Mouse (Mus musculus): ENCODE measurements around the gene Galnt7.

Galnt7 gene

DNA sequence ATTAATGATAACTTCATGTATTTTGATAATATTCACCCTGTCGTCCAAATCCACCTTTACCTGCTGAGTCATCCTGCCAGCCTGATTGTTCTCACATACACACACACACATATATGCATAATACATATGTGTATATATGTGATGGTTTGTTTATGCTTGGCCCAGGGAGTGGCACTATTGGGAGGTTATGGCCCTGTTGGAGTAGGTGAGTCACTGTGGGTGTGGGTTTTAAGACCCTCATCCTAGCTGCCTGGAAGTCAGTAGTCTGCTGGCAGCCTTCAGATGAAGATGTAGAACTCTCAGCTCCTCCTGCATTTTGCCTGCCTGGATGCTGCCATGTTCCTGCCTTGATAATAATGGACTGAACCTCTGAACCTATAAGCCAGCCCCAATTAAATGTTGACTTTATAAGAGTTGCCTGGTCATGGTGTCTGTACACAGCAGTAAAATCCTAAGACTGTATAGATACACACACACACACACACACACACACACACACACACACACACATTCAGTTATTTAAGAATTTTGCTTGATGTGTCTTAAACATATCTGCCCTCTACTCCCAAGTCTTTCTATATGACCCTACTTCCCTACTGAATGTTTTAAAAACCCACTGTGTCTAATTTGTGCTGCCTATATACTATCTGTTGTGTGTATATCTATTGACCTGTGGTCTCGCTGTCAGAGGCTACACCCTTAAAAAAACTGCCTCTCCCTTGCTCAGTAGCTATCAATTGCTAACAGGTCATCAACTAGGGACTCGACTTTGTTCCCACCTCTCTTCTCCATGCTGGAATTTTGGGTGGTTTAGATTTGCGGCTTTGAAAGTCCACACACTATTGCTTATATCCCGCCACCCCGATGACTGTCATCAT lies 23.8 kb downstream of the Galnt7 start:
- no peak for DNase-seq (ENCODE audit: low spot score in 2 of 2)

DNA sequence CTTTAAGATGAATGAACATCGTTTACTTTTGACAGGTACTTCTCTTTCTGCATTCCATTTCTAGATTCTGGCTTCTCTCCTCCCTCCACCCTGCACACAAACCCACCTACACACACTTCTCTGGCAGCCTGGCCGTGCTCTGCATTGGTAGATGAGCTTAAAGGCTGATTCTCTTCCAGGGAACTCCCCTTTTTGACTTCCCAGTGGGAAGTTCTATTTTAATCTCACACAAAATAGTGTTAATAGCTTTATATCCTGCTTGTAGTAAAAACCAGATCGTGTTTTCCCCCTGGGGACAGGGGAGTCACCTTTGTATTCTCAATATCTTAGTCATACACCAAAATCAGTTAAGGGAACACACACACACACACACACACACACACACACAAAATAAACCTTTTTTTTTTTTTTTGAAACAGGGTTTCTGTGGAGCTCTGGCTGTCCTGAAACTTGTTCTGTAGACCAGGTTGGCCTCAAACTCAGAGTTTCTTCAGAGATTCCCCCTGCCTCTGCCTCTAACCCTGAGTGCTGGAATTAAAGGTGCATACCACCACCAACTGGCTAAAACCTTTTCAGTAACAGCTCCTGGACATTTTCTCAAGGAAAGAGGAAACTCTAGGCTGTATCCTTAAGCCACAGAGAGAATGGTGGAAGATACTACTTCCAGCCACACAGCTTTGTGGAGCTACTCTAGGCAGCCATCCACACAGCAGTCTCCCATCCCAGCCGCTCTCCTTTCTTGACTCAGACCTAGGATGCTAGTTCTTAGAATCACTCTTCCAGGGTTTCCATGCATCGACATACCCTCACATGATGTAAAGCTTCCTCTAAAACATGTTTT lies 24.7 kb downstream of the Galnt7 start:
- peak; percentile 14 to 64 for DNase-seq (ENCODE audit: low spot score in 2 of 2)

DNA sequence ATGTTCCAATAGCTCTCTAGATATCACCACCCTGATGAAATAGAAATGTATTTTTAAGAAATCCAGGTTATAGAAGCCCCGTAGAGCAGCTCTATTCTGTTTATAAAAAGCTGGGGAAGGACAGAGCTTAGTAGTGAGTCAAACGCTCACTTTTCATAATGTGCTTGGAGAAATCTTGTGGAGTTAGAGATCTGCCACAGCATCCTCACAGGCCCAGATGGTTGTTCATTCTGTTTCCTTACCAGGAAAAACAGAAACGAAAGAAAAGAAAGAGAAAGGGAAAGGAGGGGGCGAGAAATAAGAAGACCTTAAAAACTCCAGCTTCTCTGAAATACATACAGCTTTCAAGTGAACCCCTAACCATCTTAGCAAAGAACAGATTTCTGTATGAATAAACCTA lies 28.9 kb downstream of the Galnt7 start:
- DNase-seq (ENCODE audit: low spot score in 2 of 2): no peak

DNA sequence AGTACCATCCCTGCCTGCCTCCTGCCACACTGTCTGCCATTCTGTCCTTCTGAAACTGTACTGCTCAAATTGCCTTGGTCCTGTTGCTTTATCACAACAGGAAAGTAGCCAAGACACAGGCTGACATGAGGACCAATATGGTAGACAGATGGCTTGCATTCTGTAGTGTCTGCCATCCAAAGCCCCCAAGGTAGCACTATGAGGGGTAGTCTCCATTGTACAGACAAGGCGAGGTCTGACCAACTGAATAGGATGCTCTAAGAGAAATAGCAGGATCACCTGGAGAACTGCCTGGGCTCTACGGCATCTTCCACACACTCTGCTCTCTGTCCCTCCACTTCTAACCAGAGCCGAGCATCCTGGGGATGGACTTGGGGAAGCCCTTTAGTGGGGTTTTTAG lies 29.8 kb downstream of the Galnt7 start:
- DNase-seq (ENCODE audit: low spot score in 2 of 2): no peak

DNA sequence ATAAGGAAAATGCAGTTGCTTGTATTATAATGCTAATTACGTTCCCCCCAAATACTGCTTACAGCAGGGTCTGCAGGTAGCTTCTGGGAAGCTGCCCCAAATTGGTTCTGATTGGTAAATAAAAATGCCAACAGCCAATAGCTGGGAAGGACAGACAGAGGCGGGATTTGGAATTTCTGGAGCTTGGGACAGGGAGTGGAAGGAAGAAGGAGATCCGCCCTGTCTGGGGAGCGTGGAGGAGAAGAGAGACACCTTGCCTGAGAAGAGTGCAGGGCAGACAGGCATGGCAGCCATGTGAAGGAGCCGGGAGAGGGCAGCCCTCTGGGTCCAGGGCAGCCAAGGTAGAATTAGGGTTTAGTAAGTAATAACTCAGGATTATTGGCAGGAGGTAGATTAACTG lies 35.9 kb downstream of the Galnt7 start:
- DNase-seq (ENCODE audit: low spot score in 2 of 2): no peak

DNA sequence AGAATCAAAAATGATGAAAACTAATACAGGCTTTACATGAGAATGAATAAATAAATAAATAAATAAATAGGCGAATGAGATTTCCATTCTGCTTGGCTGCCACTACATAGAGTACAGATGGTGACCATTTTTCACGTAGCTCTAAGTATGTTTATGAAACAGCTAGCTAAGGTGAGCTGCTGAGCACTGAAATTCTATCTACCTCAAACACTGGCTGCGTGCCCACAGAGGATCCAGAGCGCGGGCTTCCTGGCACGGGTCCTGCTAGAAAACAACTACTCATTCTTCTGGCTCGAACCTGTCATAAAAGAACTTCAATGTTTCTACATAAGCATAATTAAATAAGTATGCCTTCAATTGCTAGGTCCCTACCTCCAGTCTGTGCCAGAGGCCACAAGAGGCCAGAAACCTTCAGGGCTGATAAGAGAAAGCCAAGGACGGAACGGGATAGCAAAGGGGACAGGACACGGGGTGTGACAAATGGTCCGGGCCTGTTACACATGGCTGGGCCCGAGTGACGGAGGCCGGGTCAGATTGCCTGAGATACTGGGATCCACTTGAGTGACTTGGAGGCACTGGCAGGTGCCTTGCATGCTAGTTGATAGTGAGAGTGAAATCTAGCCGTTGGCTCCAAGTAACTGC lies 37.7 kb downstream of the Galnt7 start:
- DNase-seq (ENCODE audit: low spot score in 2 of 2): no peak

DNA sequence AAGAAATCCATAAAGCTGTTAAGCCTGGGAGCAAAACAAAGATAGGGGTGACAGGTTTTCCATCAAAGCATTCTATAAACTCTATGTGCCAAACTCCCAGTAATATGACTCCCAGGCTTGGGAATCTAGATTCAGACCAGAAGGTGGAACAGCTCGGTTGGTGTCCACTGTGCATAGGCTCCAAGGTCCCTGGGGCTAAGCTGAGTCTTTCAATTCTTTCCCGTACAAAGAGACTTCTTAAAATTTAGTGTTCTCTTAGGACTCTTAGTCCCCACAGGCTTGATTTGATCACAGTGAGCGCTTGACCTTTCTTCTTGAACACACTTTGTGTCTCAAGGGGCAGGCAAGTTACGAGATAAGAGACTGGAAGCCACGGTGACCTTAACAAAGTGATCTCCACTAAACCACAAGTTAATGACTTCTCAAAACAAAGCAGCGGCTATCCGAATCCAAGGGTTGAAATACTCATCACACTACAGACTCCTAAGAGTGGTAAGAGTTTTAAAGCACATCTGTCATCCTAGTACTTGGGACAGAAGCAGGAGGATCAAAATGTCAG lies 41.3 kb downstream of the Galnt7 start:
- DNase-seq (ENCODE audit: low spot score in 2 of 2): no peak

DNA sequence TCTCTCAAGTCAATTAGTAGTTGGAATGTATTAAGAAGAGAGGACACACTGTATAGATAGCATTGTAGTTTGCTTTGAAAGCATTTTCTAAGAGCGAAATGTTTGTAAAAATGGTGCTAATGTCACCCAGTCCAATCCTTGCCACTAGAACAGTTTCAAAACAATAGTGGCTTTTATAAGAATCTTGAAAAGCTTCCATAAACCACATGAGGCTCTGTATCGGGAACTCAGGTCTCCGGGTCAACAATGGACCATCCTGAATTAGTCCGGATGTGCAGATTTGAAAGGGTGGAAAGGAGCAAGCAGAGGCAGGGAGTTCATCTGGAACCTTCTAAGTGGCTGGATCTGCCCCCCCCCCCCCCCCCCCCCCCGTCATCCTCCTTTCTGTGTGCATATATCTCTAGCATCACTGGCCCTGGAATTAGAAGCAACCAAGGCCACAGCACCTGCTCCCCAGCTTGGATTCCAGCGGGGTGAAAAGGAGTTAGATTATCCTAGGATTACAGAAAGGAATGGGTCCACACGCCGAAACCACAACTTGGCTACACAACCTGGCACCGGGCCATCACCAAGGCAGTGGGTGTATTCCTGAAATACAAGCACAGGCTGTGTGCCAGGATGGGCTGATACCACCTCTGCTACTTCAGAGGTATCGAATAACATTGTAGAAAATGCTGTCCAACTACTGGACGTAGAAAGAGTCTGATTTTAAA lies 42.0 kb downstream of the Galnt7 start:
- peak; percentile 37 to 43 for DNase-seq (ENCODE audit: low spot score in 2 of 2)

DNA sequence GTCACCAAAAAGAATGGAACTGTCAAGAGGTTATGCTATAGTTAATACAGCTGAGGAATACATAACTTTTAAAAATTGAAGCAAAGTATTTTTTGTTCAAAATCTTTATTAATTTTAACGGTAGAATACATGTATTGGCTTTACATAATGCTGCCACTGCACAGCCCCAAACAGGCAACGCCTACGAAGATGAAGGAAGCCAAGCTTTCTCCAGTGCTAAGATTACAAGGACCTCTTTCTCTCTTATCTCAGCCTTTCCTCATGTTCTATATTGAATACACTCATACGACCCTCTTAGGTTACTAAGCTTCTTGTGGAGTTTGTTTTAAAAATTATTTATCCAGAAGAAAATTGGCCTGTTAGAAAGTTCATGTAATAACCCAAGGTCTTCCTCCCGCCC lies 50.3 kb downstream of the Galnt7 start:
- DNase-seq (ENCODE audit: low spot score in 2 of 2): no peak

DNA sequence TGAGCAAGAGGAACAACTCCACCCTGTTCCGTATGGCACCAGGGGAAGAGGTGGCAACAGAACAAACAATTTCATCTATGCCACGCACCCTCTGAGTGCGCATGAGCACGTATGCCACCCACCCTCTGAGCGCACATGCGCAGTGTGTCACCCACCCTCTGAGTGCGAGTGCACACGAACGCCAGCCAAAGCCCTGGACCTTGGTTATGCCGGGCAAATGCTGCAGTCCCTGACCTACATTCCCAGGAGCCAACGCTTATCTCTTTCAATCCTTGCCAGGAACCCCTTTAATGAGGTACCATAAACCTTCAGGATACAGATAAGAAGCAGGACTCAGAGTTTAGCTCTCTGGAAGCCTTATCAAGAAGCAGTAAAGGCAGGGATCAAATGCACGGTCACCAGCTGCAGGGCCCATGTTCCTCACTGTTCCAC lies 50.8 kb downstream of the Galnt7 start:
- DNase-seq (ENCODE audit: low spot score in 2 of 2): no peak

DNA sequence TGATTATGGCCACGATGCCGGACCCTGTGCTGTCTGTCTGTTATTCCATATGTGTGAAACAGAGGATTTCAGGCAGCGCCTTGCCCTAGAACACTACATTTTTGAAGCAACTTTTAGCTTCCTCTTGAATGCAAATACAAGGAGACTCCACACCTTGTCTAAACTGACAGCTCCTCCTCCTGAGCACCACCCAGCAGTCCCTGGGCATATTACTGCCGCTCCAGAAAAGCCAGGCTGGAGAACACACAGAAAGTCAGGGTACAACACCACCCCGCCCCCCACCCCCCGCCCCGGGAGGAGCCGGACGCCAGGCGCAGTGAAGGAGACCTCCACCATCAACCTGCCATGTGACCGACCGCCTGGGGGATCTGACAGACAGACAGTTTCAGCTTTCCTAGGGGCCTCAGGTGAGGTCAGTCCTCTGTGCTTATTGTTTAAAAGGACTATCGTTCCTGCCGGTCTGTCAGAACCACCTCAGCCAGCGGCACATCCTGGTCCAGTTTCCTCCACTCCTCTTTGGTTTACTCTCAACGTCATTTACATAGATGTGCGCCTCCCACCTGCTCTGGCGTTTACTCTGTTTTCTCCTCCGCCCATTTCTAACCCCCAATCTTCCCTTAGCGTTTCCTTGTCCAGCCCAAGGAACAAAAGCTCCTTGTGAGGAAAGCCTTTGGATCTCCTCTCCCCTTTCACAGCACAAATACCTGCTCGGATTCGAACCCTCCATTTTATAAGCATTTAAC lies 52.8 kb downstream of the Galnt7 start:
- DNase-seq (ENCODE audit: low spot score in 2 of 2): no peak

DNA sequence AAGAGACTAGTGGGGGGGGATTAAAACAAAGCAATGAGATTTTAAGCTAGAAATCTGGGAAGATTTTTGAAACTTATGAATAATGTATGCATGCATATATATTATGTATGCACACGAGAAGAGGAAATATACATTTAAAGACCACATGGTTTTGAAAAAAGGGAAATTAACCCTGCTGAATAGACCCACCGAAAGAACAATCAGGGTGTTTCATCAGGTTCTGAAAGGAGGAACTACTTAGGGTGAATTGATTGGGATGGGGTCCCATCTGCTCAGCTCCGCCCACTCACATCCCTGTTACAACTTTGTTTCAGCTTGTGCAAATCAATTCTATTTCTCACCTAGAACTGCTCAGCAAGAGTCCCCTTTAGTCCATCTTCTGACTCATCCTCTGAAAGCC lies 57.0 kb downstream of the Galnt7 start:
- DNase-seq (ENCODE audit: low spot score in 2 of 2): no peak

DNA sequence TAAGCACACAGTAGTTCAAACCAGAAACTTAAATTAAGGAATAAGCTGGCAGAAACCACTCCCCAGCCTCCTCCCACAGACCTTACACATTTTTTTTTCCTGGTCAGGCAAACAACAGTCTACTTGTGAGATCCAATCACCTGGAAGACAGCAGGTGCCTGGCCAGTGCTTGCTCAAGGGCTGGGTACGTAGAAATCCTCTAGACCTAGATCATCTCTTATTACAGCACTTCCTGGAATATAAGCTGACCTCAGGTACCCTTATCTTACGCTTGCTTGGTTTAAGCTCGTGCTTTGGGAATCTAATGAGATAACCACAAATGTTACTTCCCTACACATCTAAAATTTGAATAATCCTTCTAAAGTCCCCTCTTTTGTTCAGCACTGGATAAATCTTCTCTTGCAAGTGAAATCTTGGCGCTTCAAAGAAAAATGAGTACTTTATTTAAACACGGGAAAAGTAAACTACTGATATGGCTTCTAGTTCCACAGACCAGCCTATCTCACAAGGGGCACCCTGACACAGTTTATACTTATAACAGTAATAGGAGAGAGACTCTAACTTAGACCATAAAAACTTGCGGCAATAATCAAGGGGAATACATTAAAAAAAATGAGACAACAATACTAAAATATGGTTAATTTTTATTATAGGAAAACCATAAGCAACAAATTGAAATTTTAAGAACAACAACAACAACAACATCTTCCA lies 58.5 kb downstream of the Galnt7 start:
- no peak for DNase-seq (ENCODE audit: low spot score in 2 of 2)

DNA sequence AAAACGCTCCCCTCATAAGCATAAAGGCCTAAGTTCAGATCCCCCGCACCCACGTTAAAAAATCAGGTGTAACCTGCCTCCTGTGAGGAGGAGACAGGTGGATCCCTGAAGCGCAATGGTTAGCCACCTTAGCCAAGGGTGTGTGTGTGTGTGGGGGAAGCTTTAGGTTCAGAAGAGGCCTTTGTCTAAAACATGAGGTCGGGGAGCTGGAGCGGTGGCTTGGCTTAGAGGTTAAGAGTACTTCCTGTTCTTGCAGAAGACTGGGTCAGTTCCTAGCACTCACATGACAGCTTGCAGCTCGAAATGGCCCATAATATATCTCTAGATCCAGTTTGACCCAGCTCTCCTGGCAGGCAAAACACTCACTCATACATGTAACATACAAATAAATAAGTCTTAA lies 60.2 kb downstream of the Galnt7 start:
- no peak for DNase-seq (ENCODE audit: low spot score in 2 of 2)

DNA sequence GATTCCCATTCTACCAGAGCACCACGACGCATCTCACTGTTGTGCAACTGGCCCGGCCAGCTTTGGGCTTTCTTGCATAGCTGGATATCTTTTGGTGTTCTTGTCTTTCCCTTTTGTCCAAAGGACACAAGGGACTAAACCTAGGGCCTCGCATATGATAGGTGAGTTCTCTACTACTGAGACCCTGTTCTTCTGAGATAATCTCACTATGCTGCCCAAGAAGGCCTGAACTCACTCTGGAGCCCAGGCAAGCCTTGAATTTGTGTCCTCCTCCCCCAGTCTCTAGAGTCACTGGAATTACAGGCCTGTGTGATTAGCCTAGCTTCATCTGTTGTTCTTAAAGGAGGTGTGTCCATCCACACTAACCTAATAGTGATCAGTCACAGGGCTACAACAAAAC lies 61.2 kb downstream of the Galnt7 start:
- no peak for DNase-seq (ENCODE audit: low spot score in 2 of 2)

DNA sequence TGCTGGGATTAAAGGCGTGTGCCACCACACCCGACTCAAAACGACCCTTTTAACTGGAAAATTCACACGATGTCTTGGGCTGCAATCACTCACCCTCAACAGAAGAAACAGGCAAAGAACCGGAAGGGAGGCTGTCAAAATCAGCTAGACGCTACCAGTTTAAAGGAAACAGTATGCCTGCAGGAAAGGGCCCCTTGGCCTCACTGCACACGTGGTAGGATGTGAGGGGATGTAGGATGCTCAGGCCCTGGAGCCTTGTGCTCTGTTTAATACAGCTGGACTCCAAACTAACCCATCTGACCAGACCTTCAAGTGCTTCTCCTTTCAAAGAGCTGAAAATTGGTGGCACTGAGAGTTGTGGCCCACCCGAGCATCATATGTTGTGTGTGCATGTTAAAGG lies 62.8 kb downstream of the Galnt7 start:
- DNase-seq (ENCODE audit: low spot score in 2 of 2): no peak

DNA sequence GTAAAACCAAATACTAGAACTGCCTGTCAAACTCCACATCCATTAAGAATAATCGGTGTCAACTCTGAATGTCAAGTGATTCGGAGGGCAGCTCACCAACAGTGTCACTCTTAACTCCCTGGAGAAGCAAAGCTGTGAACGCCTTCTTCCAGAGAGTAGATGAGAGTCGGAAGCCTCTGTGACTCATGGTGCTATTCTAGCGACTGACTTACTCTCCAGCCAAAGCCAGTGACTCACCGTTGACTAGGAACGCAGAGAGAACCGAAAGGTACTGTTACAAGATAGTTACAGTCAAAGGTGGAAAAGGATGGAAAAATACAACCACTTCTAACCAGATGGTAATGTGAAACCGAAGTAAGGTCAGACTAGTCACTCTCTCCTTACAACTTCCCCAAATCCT lies 63.7 kb downstream of the Galnt7 start:
- peak; percentile 18 to 42 for DNase-seq (ENCODE audit: low spot score in 2 of 2)

DNA sequence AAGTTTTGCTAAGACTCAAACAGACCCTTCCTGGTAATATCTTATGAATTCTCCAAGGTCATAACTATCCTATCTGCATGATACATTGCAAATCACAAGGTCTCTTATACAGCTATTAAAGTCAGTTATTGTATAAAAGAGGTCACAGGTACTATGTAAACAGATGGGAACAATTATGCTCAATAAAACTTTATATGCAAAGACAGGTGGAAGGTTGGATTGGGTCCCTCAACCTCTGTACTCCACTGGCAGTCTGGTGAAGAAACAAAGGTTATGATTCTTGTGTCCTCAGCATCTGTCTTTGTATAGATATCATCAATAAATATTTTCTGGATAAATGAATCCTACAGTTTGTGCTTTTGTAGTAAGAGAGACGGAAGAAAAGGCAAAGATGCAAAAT lies 64.2 kb downstream of the Galnt7 start:
- DNase-seq (ENCODE audit: low spot score in 2 of 2): no peak

DNA sequence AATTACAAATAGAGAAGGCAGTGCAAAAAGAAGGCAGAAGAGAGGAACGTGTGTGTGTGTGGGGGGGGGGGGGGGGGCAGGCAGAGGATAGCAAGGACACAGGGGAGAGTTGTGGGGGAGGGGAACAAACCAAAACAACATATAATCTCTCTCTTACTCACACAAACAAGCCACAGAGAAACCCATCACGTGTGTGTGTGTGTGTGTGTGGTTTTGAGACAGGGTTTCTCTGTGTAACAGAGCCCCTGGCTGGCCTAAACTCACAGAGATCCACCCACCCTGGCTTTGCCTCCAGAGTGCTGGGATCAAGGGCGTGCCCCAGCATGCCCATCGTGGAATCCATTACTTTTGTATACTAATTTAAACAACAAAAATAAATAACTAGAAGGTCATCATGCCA lies 66.2 kb downstream of the Galnt7 start:
- no peak for DNase-seq (ENCODE audit: low spot score in 2 of 2)

DNA sequence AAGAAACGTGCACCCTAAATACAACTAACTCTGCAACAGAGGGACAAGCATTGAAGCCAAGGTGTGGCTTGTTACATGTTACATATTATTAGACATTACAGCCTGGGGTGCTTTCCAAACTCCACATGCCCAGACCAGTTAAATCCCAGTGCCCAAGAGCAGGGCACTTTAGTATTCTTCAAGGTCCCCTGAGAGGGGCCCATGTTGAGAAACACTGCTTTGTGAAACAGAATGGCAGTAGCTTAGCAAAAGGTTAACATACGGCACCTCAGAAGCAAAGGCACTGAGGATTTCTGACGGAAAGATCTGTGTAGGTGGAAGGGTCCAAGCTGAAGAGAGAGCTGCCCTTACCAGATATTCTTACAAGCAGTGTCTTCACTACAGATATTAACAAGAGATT lies 67.0 kb downstream of the Galnt7 start:
- no peak for DNase-seq (ENCODE audit: low spot score in 2 of 2)
